Mouse (Mus musculus) embryonic facial prominence, embryonic 12.5 days (tissue): ENCODE results near the gene Tex13c2. TPM values are rescaled to one million over a fixed set of nuclear protein-coding genes. Genes with fewer than 3 reads are reported as not detected.
A peak's percentile ranks its signal among the peaks of the same experiment; 100 is the strongest.

Source experiments
- ATAC-seq: fragments of 200-750 bp; cut with Nextera tagmentation; 2 replicates; pipeline ENCODE4 v1.8.0; 2017; ENCODE audit not compliant: insufficient number of reproducible peaks, insufficient read depth, low FRiP score, low TSS enrichment
- H3K27ac ChIP-seq: fragments of 300-500 bp; sonication (generic); 2 replicates; pipeline ENCODE4 v1.5.1; 2016; ENCODE audit warnings: mild to moderate bottlenecking
- H3K27me3 ChIP-seq: fragments of 300-500 bp; sonication (generic); 2 replicates; pipeline ENCODE4 v1.6.1; 2016; ENCODE audit warnings: mild to moderate bottlenecking, moderate library complexity
- H3K36me3 ChIP-seq: fragments of 300-500 bp; sonication (generic); 2 replicates; pipeline ENCODE4 v1.6.1; 2016; ENCODE audit warnings: mild to moderate bottlenecking
- H3K4me1 ChIP-seq: fragments of 300-500 bp; sonication (generic); 2 replicates; pipeline ENCODE4 v1.6.1; 2016
- H3K4me2 ChIP-seq: fragments of 300-500 bp; sonication (generic); replicated peaks from 2 replicates; pipeline ENCODE4 v1.6.1; 2016; ENCODE audit warnings: mild to moderate bottlenecking, moderate library complexity
- H3K4me3 ChIP-seq: fragments of 300-500 bp; sonication (generic); 2 replicates; pipeline ENCODE4 v1.5.1; 2016; ENCODE audit warnings: mild to moderate bottlenecking
- H3K9ac ChIP-seq: fragments of 300-500 bp; sonication (generic); 2 replicates; pipeline ENCODE4 v1.6.1; 2016; ENCODE audit warnings: mild to moderate bottlenecking, moderate library complexity
- H3K9me3 ChIP-seq: fragments of 300-500 bp; sonication (generic); 2 replicates; pipeline ENCODE4 v1.6.1; 2016; ENCODE audit warnings: mild to moderate bottlenecking, moderate library complexity
- WGBS: fragments of 180-500 bp; shearing (Covaris S2); methylation state at CpG from one replicate; pipeline ENCODE4 v1.1.7; 2016; 5-methylcytosine and 5-hydroxymethylcytosine counted together
- polyA plus RNA-seq: library from polyadenylated mRNA; unstranded; fragments of >200 nt; fragmentation: Nextera tagmentation; extraction: Ambion mirVana; gene quantifications from 2 replicates; pipeline ENCODE4 v1.2.1, GENCODE M21; 2016

Gene Tex13c2
- polyA plus RNA-seq, result not detected in 2 replicates

DNA sequence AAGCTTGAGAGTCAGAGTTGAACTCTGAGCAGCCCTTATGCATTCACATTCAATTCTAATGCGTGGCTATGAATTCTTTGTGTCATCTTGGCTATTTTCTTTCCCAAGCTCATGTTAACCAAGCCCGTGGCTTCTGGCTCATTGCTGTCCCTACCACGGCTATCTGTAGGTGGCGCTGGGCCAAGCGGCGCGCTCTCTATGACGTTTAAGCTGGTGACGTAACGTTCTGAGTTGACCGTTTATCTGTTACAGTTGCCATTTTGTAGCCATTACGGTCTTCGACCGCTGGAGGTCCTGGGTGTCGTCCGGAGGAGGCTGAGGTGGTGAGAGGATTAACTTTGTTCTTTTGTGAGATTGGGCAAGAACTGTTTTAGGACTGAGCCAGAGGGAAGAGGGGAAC lies at the start of gene Tex13c2:
Gene Tex13c2, plus strand, starts transcription at position 246 of the 400 bp plus-strand sequence.
- no peak within 1 kb of the TSS for H3K4me2 ChIP-seq
- no peak for ATAC-seq
- no peak within 1 kb of the TSS for H3K27ac ChIP-seq
- no peaks in the 10 kb centered on the region for H3K36me3 ChIP-seq
- no peaks in the 10 kb centered on the region for H3K4me1 ChIP-seq
- no peaks in the 10 kb centered on the region for H3K27me3 ChIP-seq
- H3K9me3 ChIP-seq, result no peaks in the 10 kb centered on the region
- 92% methylated on average over 16 of the region's 16 CpGs for WGBS
- H3K9ac ChIP-seq, result no peak within 1 kb of the TSS
- H3K4me3 ChIP-seq, result no peak within 1 kb of the TSS

GRCm38 (mm10) chrX:42450305-42450704 lies 39.2 kb upstream of the Tex13c2 start:
- Histone ChIP-seq H3K4me2 (no peak overlapping the region), H3K27me3 (no peaks in the 10 kb centered on the region), H3K9me3 (no peaks in the 10 kb centered on the region), H3K9ac (no peak overlapping the region), H3K4me1 (no peaks in the 10 kb centered on the region), H3K36me3 (no peaks in the 10 kb centered on the region), H3K27ac (no peak overlapping the region), H3K4me3 (no peak overlapping the region)
- no peak for ATAC-seq
- 86% methylated on average over 1 of the region's 1 CpGs for WGBS

GRCm38 (mm10) chrX:42453001-42453400 lies 36.5 kb upstream of the Tex13c2 start:
- no peaks in the 10 kb centered on the region for H3K9me3 ChIP-seq
- no peaks in the 10 kb centered on the region for H3K36me3 ChIP-seq
- no peak for ATAC-seq
- H3K4me3 ChIP-seq, result no peak overlapping the region
- no peak overlapping the region for H3K4me2 ChIP-seq
- no peaks in the 10 kb centered on the region for H3K27me3 ChIP-seq
- H3K27ac ChIP-seq, result no peak overlapping the region
- 89% methylated on average over 1 of the region's 1 CpGs for WGBS
- H3K9ac ChIP-seq, result no peak overlapping the region
- no peaks in the 10 kb centered on the region for H3K4me1 ChIP-seq

DNA sequence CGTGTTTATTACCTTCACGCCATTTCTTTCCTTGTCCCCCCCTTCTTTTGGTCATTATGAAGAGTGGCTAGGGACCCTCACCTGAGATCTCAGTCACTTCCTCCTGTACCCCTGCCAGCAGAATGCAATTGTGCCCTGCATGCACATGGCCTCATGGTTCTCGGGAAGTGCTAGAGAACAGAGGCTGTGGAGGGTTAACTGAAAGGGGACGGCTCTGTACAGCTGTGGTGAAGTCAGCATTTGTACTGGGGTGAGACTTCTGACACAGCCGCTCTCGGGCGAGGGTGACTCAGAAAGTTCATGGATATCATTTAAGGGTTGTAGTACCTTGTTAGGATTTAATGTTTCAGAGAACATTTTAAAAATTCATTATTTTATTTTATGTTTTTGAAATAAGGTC lies 35.0 kb upstream of the Tex13c2 start:
- WGBS, result 75% methylated on average over 7 of the region's 7 CpGs
- no peaks in the 10 kb centered on the region for H3K9me3 ChIP-seq
- no peaks in the 10 kb centered on the region for H3K4me1 ChIP-seq
- no peak for ATAC-seq
- H3K9ac ChIP-seq, result no peak overlapping the region
- H3K27me3 ChIP-seq, result no peaks in the 10 kb centered on the region
- no peak overlapping the region for H3K4me3 ChIP-seq
- H3K4me2 ChIP-seq, result no peak overlapping the region
- H3K27ac ChIP-seq, result no peak overlapping the region
- no peaks in the 10 kb centered on the region for H3K36me3 ChIP-seq

DNA sequence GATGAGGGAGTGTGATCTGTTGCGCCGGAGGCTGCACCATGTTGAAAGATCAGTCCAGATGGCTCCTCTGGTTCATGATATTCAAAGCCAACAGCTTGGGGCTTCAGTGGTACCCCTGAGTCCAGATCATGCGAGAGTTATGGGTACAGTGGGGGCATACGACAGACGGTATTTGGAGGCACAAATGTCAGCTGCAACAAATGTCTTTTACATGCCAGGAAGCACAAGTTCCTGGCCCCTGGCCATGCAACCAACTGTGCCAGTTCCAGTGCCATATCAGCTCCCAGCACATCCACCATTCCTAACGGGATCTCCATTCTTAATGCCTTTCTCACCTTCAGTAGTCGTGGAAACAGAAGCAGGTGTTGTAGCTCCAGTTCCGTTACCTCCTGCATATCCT lies 845 bp downstream of the Tex13c2 start:
- Histone ChIP-seq H3K27me3 (no peaks in the 10 kb centered on the region), H3K36me3 (no peaks in the 10 kb centered on the region), H3K4me3 (no peak overlapping the region), H3K9me3 (no peaks in the 10 kb centered on the region), H3K4me2 (no peak overlapping the region), H3K4me1 (no peaks in the 10 kb centered on the region), H3K27ac (no peak overlapping the region), H3K9ac (no peak overlapping the region)
- WGBS, result 95% methylated on average over 8 of the region's 8 CpGs
- ATAC-seq, result no peak

- Histone ChIP-seq H3K27me3 (no peaks in the 10 kb centered on the region), H3K4me2 (no peak overlapping the region), H3K27ac (no peak overlapping the region), H3K9ac (no peak overlapping the region), H3K4me1 (no peaks in the 10 kb centered on the region), H3K4me3 (no peak overlapping the region), H3K36me3 (no peaks in the 10 kb centered on the region), H3K9me3 (no peaks in the 10 kb centered on the region)
- no peak for ATAC-seq
Observed at GRCm38 (mm10) chrX:42500538-42500937, 11.0 kb downstream of the Tex13c2 start.

DNA sequence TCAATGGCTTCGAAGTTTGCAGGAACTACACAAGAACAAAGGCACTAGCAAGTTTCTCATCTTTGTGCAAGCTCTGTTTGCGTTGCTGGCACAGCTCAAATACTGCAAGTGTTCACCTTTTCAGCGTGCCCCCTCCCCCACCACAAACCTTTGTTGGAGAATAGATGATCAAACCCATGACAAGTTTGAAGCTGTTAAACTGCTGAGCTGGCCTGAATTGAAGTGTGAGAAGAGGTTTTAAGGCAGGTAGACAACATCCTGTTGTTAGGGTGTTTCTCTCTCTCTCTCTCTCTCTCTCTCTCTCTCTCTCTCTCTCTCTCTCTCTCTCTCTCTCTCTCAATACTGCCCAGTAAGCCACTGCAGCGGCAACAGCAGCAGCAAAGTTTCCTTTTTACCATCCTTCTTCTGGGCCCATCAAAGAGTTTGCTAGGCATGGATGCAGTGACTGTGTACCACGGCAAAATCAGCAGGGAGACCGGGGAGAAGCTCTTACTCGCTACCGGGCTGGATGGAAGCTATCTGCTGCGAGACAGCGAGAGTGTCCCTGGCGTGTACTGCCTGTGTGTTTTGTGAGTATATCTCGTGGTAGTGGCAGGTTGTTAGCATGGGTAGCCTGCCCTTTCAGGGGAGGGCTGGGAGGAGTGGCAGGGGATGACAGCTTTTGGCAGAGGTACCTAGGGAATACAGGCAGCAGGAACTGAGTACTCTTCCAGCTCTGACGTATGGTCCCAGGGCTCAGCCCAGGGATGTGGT lies 13.0 kb downstream of the Tex13c2 start, which contains the start of gene Sh2d1a:
Gene Sh2d1a, plus strand, starts transcription at position 163 of the 753 bp plus-strand sequence.
- no peak within 1 kb of the TSS for H3K9ac ChIP-seq
- H3K4me1 ChIP-seq, result no peaks in the 10 kb centered on the region
- H3K36me3 ChIP-seq, result no peaks in the 10 kb centered on the region
- WGBS, result 81% methylated on average over 13 of the region's 13 CpGs
- no peak for ATAC-seq
- no peak within 1 kb of the TSS for H3K4me2 ChIP-seq
- H3K4me3 ChIP-seq, result no peak within 1 kb of the TSS
- no peak within 1 kb of the TSS for H3K27ac ChIP-seq
- no peaks in the 10 kb centered on the region for H3K27me3 ChIP-seq
- H3K9me3 ChIP-seq, result no peaks in the 10 kb centered on the region

DNA sequence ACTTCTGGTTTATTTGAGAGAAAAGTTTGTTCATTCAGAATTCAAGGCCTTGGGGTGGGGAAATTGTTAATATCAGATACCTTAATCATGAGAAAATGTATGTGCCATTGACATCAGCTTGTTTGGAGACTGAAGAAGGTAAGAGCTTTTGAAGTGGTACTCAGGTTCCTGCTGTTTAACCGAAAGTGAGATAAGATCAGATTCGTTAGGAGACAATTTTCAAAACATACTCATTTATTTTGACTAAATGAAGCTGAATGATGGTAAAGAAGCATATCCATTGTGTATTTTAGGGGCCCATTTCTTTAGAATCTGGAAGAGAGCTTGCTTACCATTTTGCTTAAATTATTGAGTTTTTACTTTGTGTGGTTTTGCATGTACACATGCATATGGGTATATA lies 21.6 kb downstream of the Tex13c2 start:
- Histone ChIP-seq H3K27me3 (no peaks in the 10 kb centered on the region), H3K9ac (no peak overlapping the region), H3K27ac (no peak overlapping the region), H3K36me3 (no peaks in the 10 kb centered on the region), H3K4me1 (no peaks in the 10 kb centered on the region), H3K4me3 (no peak overlapping the region), H3K4me2 (no peak overlapping the region), H3K9me3 (no peaks in the 10 kb centered on the region)
- 82% methylated on average over 2 of the region's 2 CpGs for WGBS
- no peak for ATAC-seq

DNA sequence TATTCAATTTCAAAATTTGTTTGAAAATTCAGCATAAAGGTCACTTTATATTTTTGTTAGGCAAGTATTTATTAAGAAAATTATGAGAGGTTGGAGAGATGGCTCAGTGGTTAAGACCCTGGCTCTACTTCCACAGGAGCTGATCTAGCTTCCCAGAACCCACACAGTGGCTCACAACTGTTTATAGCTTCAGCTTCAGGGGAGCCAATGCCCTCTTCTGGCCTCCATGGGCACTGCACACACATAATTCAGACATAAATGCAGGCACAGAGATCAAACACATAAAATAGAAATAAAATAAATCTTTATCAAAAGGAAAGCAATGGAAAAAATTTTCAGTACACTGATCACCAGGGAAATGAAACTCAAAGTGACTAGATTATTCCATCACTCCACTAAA lies 23.1 kb downstream of the Tex13c2 start:
- ATAC-seq, result no peak
- no peaks in the 10 kb centered on the region for H3K36me3 ChIP-seq
- H3K4me2 ChIP-seq, result no peak overlapping the region
- H3K9me3 ChIP-seq, result no peaks in the 10 kb centered on the region
- no peaks in the 10 kb centered on the region for H3K27me3 ChIP-seq
- no peak overlapping the region for H3K4me3 ChIP-seq
- H3K9ac ChIP-seq, result no peak overlapping the region
- no peak overlapping the region for H3K27ac ChIP-seq
- no peaks in the 10 kb centered on the region for H3K4me1 ChIP-seq

DNA sequence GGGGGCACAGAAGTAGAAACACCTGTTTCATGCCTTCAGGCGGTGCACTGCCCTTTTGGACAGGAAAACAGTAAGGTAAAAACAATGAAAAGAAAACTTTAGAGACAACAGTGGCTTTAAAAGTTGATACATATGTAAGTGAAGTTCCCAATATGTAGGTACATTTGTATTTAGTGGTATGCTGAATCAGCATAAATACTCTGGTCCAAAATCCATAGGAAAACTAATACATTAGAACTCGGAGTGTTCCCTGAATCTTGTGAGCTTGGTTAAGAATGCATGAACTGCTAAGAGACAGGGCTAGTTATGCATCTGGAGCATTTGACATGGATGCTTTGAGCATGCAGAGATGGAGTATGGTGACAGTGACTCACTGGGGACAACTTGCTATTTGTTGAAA lies 33.4 kb downstream of the Tex13c2 start:
- Histone ChIP-seq H3K27me3 (no peaks in the 10 kb centered on the region), H3K27ac (no peak overlapping the region), H3K9me3 (no peaks in the 10 kb centered on the region), H3K4me2 (no peak overlapping the region), H3K4me3 (no peak overlapping the region), H3K4me1 (no peaks in the 10 kb centered on the region), H3K9ac (no peak overlapping the region), H3K36me3 (no peaks in the 10 kb centered on the region)
- 68% methylated on average over 2 of the region's 2 CpGs for WGBS
- no peak for ATAC-seq

GRCm38 (mm10) chrX:42530703-42531102 lies 41.2 kb downstream of the Tex13c2 start:
- H3K4me3 ChIP-seq, result no peak overlapping the region
- H3K4me2 ChIP-seq, result no peak overlapping the region
- H3K27me3 ChIP-seq, result no peaks in the 10 kb centered on the region
- H3K9ac ChIP-seq, result no peak overlapping the region
- H3K27ac ChIP-seq, result no peak overlapping the region
- H3K4me1 ChIP-seq, result no peaks in the 10 kb centered on the region
- H3K36me3 ChIP-seq, result no peaks in the 10 kb centered on the region
- 73% methylated on average over 4 of the region's 4 CpGs for WGBS
- ATAC-seq, result no peak
- no peaks in the 10 kb centered on the region for H3K9me3 ChIP-seq

DNA sequence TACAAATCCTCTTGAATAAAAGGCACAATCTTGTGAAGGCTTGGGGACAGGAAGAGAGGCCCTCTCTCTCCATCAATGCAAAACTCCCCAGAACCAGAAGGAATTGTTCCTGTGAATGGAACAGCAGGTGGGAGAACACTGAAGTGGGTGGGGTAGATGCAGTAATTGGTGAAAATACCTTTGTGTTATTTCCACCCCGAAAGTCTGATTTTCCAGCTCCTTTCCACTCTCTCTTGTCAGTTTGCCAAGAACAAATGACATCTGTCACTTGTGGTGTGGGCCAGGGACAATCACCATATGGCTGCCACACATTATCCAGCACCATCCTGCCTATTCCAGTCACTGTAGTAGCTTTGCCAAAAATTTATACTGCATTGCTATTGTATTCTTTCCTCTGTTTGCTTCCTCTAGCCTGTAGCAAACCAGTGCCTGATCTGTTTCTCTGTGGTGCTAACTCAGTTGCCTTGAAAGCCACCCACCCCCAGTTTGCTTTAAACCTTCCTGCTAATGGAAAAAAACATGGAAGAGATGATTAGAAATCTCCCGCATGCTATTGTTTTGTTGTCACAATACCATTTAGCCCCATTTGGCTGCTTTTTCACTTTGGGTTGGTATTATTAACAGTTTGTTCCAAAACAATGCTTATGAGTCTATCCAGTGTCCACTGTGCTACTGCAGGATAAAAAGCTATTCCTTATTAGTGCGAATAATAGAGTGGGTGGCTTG lies 50.7 kb downstream of the Tex13c2 start:
- Histone ChIP-seq H3K9ac (no peak overlapping the region), H3K4me3 (no peak overlapping the region), H3K9me3 (no peaks in the 10 kb centered on the region), H3K4me2 (peak overlapping the region; percentile 33; the same call in 1 of the 2 replicates), H3K27me3 (no peaks in the 10 kb centered on the region), H3K36me3 (no peaks in the 10 kb centered on the region), H3K27ac (no peak overlapping the region), H3K4me1 (no peaks in the 10 kb centered on the region)
- 36% methylated on average over 3 of the region's 3 CpGs for WGBS
- no peak for ATAC-seq
